Mouse (Mus musculus) kidney, postnatal 10 days (tissue): ENCODE measurements at regions not wholly inside any gene's neighbourhood (a gene's known extent, or its start where the extent isn't known, plus 50 kb on each side); places are given as distances from the start of the nearest gene placed in this dataset.
A peak's percentile ranks its signal among the peaks of the same experiment; 100 is the strongest.

ENCODE experiments used
- DNase-seq: peaks from one replicate; pipeline ENCODE4 v3.0.0; 2021; ENCODE audit warnings: mixed read lengths

GRCm38 (mm10) chr12:98337644-98338043 lies 69.2 kb downstream of the Gpr65 start:
- no peak for DNase-seq

DNA sequence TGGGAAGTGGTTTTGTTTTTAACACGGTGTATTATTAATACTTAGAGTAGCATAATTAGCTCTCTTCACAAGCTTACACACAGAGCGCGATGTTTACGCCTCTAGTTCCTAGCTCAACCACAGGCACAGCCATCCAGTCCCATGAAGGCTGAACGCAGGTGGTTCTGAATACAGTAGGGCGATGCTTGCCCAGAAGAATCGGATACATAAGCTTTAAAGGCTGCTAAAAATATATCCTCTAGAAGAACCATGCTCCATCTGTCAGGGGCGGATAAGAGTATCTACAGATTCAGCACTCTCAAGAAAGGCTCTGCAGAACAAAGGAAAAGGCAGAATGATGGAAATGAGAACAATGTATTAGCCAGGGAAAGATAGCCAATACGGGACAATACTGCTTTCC lies 71.1 kb downstream of the Gpr65 start:
- DNase-seq, result no peak

GRCm38 (mm10) chr12:98342158-98342557 lies 73.7 kb downstream of the Gpr65 start:
- DNase-seq, result peak; percentile 45

DNA sequence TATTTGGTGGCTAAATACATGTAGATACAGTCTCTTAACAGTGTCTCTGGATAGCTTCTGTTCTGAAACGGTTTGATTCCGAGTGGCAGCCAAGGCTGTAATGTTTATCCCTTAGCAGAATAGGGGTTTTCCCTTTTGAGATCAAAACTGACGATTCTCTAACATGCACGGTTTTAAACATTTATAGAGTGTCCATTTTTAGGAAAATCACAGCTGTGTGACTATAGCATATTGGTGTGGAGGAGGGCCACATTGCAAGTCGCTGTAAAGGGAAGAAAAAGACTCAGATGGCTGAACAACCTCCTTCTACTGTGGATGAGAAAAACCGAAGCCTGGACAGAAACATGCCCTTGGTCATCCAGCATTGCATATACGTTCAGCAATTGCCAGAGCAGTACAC lies 75.2 kb downstream of the Gpr65 start:
- DNase-seq, result no peak

DNA sequence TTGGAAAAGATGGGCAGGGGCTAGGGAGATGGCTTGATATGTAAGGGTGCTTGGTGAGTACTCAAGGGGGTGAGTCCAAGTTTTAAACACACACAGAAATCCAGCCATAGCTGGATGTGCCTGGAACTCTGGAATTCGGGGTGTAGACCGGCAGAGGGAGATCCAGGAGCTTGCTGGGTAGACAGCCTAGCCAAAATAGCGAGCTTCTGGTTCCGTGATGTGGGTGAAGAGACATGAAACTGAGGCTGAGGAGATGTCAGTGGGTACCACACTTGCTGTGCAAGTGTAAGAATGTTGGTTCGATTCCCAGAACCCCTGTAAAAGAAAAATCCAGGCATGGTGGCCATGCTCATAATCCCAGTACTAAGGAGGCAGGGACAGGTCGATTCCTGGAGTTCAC lies 78.6 kb downstream of the Gpr65 start:
- DNase-seq, result no peak

GRCm38 (mm10) chr12:98347550-98348318 lies 79.3 kb downstream of the Gpr65 start:
- peak; percentile 64 for DNase-seq

- DNase-seq, result no peak
Observed at GRCm38 (mm10) chr12:98349864-98350643, 81.6 kb downstream of the Gpr65 start.

DNA sequence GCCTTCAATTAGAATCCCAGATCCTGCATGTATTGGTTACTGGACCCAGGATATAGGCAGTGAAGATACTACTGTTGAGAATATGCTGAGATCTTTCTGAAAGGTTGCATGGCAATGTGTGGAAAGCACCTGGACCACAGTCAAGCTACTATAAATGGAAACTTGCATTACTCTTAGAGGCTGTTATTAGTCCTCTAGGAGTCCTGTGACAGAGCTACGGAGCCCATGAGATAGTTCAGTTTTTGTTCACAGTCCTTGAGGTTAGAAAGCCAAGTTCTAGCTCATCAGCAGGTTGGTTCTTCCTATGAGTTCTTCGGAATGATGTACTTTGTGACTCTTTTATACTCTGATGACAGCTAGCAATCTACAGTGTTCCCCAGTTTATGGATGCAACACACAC lies 84.0 kb downstream of the Gpr65 start:
- DNase-seq, result no peak

- no peak for DNase-seq
Observed at GRCm38 (mm10) chr12:98354545-98354944, 86.1 kb downstream of the Gpr65 start.

GRCm38 (mm10) chr12:98367583-98367982 lies 99.1 kb downstream of the Gpr65 start:
- DNase-seq, result no peak

- no peak for DNase-seq
Observed at GRCm38 (mm10) chr12:98370771-98371170, 102.3 kb downstream of the Gpr65 start.

DNA sequence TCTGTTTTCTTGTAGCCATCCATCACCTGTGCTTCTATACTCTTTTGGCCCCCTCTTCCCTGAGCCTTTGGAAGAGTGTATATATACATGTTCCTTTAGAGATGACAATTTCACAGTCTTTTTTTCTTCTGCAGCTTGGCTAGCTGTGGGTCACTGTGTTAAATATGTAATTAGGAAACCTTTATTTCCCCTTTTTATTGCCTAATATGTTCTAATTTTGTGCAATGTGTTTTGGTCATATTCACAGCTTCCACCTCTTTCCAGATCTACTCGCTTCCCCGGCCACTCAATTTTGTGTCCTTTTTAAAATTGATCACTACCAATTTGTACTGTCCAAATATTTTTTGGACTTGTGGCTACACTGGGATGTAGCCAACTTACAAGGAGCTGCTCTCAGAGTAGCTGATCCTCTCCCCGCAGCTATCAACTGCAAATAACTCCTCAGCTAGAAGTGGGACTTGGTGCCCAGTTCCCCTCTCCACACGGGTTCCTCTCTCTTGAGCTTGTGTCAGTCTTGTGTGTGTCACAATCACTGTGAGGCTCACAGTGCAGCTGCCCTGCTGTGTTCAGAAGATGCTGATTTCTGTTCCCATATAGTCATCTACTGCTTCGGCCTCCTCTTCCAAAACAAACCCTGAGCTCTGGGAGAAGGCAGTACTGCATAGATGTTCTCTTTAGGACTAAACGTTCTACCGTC lies 106.9 kb downstream of the Gpr65 start:
- DNase-seq, result no peak
